Mouse (Mus musculus): ENCODE data around the gene Prickle1.

Prickle1 gene

DNA sequence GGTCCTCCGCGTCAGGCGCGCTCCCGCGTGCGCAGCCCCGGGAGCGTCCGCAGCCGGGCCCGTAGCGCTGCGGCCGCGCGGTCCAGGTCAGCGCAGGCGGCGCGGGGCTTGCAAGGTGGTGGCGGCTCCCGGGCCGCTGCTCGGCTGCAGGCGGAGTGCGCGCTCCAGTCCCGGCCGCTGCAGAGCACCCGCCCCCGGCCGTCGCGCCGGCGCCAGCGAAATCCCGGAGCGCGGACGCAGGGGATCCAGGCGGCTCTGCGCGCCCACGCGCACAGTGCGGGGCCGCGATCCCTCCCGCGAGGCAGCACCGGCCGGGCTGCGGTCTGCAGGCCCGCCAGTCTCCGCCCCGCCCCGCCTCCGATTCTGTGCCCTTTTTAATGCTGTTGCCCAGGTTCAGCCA is at the start of gene Prickle1:
Gene Prickle1 (minus strand): TSS at position 146 of the 400 bp plus-strand sequence.
- DNase-seq (ENCODE audit: low spot score in 2 of 2) = peak; percentile 43 to 55

DNA sequence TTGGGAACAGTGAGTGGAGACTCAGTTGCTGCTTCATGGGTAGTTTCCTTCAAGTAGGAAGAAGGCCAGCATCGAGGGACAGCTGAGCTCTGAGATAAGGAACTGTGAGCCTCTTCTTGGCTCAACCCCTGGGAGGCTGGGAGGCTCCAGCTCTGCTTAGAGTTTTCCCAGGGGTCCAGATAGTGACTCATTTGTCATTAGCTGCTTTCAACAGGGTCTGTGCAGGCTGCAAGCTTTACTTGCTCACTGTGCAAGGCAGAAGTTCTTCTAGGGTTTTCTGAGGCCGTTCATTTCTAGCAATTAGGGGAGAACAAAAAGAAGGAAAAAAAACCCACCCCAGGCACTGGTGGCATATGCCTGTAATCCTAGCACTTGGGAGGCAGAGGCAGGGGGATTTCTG is 44.5 kb upstream of the Prickle1 start:
- no peak for DNase-seq (ENCODE audit: low spot score in 2 of 2)

DNA sequence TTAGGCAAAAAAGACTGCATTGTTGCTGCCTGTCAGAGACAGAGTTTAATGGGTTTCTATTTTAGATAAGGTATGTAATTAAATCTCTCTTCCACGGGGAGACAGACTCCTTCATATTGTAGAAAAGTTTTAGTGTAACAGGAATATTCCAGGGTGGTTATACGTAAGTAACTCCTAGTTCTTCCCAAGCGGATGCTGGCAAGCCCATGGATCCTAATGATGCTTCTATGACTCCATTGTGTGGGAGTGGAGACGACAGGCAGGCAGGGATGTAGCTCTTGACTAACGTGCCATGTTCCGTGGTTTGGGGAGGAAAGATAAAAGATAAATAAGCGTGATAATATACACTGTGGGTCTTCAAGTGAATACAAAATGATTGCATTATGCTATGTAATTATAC is 41.3 kb upstream of the Prickle1 start:
- no peak for DNase-seq (ENCODE audit: low spot score in 2 of 2)

DNA sequence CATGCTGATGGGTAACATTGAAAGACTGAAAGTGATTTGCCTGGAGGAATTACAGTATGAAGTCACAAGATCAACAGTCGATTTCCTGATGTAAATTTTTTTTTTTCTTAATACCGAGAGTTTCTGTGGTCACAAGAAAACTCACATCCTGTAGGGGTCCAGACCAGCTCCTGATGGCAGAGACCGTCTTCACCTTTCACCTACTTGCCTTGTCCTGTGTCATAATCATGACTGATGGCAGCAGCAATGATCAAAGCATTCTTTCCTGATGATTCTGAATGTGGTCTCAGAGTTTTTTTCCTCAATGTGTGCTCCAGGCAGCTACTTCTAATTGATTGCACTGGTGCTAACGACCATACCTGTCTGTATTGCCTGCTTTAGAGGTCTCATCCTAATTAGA is 39.9 kb upstream of the Prickle1 start:
- no peak for DNase-seq (ENCODE audit: low spot score in 2 of 2)

DNA sequence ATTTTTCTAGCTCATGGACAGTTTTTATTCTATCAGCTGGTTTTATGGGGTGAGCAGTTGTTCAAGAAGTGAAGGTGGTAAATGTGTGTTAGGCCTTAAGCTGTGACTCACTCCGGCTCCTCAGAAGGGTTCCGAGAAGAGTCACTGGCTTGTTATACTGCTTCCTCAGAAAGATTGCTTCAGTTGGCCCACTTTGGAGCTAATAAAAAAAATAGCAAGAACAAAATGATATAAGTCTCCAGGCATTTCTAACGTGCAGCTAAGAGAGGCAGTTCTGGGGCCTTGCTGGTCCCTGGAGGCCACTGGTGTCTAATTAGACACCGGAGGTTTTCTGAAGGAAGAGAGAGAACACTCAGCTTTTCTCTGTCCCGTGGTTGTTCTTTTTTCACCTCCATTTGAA is 38.8 kb upstream of the Prickle1 start:
- no peak for DNase-seq (ENCODE audit: low spot score in 2 of 2)

DNA sequence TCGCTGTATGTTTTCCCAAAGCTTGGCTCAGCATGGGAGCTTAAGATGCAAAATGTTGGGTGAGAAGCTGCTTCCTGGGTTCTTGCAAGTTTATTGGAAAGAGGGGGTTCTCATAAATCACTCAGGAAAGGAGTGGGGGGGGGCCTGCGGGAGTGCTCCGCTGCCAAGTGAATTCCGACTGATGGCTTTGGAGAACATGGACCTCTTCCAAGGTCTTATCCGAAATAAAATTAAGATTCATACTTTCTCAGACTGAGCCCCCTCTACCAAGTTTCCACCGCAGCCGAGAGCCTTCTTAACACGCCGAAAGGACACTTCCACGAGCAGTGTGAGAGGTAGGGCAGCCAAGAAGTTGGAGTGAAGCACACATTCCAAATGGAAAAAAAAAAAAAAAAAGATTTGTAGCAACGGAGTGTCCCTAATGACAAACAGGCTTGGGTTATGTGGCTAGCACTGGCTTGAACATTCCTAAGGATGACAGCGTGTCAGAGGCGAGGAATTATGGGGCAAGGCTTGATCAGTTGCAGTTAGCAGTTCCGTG is 34.4 kb upstream of the Prickle1 start:
- no peak for DNase-seq (ENCODE audit: low spot score in 2 of 2)

DNA sequence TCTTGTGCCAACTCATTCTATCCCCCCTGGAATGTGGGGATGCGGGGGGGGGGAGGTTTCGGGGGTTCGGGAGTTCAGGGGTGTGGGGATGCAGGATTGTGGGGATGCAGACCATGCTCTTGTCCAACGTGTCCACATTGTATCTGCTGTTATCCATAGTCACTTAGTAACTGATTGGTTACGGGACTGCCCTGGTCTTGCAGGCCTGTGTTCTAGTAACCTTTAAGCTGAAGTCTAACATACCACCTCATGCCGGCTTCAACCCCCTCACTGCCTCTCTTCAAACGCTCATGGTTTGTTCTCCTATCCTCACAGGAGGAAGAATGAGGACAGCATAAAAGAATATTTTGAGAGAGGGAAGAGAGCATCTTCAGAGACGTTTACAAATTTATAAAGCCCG is 33.5 kb upstream of the Prickle1 start:
- no peak for DNase-seq (ENCODE audit: low spot score in 2 of 2)

DNA sequence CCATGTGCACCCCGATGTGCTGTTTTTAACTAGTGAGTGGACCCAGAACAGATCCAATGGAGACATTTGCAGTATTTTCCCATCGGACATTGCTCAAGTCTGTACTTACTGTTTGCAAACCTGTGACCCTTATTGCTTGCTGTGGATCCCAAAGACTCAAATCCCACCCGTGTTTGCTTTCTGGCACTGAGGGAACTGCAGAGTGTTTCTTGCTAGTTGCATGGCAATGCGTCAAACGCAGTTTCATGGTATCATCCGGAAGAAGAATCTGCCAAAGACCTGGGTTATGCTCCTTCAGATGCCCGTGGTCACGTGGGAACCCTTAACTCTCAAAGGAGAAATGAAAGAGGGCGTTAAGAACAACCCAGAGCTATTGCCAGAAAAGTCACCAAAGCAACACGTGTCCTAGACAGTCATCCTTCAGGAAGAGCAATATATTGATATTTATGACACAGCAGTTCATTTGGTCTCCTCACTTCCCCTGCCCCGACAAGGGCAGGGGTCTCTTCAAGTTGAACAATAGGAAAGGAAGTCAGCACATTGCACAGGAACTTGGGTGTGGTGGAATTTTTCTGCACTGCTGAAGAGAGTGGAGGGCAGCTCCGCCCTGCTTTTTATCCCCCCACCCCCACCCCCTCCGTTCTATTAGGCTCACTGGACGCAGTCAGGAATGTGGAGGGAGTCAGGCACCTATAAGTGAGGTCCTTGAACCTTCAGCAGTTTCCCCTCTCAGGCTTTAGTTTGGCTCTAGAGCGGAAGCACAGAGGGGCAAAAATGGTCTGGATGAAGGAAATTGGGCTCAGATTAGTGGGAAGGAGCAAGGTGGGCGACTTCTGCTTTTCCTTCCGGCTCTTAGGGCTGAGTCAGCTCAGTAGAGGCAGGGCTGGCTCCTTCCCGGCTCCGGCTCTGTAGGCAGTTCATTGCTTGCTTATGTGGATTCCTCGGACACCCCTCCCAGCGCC is 32.4 kb upstream of the Prickle1 start:
- DNase-seq (ENCODE audit: low spot score in 2 of 2) = no peak

DNA sequence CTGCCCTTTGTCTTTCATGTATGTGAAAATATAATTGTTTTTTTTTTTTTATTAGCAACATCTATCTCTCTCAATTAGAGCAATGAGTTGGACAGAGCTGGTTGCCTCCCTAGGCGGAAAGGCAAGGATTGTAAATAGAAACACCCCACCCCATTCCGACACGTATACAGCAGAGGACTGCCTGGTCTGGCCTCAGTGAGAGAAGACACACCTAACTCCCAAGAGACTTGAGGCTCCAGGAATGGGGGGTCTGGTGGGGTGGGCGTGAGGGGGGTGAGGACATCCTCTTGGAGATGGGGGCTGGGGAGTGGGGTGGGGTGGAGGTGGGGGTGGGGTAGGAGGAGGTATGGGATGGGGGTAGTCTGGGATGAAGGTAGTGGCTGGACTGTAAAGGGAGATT is 23.9 kb upstream of the Prickle1 start:
- no peak for DNase-seq (ENCODE audit: low spot score in 2 of 2)

DNA sequence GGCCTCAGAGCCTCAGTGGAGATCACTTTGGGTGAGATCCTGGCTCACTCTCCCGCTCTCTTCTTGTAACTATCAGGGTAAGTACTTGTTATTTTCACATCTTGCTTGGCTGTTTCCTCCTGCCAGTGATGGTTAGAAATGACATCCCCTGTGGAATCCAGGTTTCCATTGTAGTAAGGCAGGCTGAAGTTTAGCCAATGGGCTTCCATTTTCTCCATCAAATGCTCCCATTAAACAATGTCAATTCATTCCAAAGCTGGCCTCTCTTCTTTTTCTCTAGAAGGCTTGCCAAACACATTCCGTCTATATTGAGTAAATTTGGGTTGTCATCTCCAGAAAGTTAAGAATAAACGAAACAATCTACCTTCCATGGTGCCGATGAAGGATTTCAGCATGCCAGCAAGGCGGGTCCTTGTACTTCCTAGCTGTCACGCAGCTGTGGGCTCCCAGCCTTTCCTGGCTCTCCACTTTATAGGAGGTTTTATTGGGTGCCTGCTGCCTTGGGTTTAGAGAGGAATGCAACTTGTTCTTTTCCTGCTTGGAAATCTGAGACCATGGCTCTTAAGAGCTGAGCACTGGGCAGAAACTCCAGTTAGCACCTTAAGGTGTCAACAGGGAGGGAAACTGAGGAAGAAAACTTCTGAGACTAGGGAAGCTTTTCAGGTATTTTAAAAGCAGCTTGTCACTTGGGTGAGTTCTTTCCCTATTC is 22.9 kb upstream of the Prickle1 start:
- DNase-seq (ENCODE audit: low spot score in 2 of 2) = no peak

DNA sequence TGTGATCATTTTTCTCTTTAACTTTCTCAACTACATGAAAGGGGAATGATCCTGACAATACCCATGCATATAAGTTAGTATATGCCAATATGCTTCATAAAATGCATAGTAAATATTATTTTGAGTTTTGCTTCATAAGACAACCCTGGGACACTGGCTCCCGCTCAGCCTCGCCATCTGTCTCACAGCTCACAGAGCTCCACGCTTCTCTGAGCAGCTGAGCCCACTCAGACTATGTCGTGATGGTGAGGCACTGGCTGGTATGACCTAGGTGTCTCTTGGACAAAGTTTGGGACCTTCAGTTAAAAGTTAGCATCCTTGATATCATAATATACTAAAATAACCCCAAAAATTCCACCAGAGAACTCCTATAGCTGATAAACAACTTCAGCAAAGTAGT is 20.6 kb upstream of the Prickle1 start:
- DNase-seq (ENCODE audit: low spot score in 2 of 2) = no peak

DNA sequence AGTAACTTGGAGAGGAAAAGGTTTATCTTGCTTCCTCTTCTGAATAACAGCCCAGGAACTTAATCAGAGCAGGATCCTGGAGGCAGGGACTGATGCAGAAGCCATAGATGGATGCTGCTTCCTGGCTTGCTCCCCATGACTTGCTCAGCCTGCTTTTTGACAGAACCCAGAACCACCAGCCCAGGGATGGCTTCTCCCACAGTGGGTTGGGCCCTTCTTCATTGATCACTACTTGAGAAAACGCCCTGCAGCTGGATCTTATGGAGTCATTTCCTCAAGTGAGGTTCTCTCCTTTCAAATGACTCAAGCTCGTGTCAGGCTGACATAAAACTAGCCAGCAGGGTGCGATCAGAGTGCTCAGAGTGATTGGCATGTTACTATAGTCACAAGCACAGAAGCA is 19.3 kb upstream of the Prickle1 start:
- DNase-seq (ENCODE audit: low spot score in 2 of 2) = no peak

DNA sequence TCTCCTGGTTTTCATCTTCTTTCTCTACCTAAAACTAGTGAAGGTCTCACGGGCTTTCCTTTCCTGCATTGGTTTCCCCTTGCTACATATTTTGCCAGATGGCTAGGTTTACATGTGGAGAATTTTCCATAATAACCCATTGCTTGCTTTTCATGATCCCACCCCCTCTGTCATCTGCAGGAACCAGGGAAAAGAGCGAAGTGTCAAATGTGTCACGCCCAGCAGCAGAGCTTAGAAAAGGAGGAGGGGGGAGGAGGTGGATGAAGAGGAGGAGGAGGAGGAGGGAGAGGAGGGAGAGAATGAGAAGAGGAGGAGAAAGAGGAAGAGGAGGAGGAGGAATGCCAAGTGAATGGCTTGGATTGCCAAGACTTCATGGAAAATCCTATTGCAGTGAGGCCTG is 17.9 kb upstream of the Prickle1 start:
- DNase-seq (ENCODE audit: low spot score in 2 of 2) = no peak

DNA sequence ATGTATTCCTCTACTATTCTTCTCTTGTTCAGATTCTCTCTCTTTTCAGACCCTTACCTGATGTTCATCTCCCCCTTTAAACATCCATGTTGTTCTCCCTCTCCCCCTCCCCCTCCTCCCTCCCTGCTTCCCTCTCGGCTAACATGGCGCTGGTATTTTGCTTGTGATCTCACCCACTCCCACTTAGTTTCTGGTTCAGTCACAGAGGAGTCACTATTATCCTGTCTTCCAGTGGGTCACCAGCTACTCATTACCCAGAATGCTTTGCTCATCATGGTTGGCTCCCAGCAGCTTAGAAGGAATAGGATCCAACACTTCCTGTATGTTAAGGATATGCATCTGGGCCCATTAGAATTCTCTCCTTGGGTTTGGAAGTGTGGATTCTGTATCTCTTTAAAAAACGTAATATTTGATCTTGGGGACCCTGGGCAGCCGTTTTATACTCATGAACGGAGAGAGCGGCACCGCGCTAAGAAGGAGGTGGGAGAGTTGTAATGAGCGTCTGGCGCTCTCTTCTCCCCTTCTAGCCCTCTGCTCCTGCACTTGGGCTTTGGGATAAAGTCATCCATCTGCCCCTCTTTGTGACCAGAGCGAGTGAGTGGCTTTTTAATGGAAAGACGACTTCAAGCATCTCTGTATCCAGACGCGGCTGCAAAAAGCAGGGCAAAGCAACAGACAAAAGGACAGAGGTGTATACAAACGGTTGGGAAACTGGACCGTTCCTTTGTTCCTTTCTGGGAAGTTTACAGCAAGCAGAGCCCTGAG is 16.0 kb upstream of the Prickle1 start:
- no peak for DNase-seq (ENCODE audit: low spot score in 2 of 2)

DNA sequence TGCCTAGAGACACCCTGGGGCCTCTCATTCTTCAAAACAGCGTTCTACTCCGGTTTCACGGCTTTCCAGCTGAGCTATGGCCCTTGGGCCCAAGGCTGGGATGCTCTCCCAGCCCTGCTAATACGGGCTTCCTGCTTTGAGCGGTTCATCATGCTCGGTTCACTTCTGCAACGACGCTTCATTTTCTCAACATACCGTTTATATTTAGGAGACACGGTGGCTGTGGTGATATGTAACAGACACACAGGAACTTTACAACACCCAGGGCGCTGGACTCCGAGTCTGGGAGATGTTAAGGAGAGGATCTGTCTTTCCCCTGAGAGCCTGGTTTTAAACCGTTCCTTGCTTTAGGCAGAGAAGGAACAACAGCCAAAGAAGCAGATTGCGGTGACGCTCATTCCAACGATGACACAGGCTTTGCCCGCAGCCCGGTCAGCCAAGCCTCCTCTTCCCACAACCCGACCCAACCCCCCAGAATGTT is 15.1 kb upstream of the Prickle1 start:
- DNase-seq (ENCODE audit: low spot score in 2 of 2) = no peak

DNA sequence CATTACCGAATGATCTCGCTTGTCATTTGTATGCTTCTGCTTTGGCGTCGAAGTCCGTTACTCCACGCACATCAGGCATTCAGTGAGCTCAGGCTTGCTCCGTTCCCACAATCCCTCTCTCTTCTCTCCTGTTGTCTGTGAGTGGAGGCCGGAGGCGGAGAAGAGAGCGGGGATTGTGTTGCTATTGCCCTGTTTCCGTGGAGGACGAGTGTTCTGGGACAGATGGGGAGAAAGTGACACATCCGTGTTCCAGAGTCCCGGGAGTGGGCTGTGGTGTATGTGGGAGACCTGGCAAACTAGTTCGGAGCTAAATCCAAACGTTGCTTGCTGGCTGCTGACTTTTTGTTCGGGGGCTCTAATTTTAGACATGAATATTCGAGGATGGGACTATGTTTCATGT is 14.6 kb upstream of the Prickle1 start:
- no peak for DNase-seq (ENCODE audit: low spot score in 2 of 2)

DNA sequence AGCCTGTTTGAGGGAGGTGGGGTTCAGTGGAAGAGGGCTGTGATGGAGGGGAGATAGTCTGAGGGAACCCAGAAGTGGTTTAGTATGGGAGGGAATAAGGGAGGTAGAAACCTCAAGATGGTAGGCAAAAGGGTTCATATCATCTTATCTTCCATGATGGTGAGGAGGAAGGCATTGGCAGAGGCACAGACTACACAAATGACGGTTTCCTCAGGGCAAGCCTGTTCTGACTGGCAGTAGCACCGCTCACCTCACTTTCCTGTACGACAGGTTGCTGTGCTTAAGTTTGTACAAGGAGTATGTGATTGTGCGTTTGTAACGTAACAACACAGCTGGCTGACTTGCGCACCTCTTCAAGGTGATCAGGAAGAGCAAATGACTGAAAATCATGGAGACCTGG is 7.2 kb upstream of the Prickle1 start:
- DNase-seq (ENCODE audit: low spot score in 2 of 2) = no peak

DNA sequence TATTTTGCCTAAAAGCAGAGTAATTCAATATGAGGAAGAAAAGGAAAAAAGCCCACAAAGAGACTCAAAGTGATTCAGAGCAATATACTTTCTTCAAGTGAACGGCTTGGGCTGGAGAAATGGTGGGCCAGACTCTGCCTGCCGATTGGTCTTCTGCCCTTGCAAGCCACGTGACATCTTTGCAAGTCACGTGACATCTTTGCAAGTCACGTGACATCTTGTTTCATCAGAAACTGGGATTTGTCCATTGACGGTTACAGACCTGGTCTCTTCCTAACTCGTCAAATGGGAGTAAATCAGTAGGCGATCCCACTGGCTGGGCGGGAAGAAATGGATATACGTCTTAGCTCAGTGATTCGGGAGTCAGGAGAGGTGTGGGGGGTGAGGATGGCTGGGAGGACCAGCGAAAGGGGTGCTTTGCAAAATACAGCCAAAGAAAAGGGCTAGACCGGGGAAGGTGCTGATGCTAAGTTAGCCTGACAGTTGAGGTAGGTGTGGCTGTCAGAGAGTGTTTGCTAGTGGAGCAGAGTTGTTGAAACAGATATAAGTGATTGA is 5.8 kb upstream of the Prickle1 start:
- no peak for DNase-seq (ENCODE audit: low spot score in 2 of 2)

DNA sequence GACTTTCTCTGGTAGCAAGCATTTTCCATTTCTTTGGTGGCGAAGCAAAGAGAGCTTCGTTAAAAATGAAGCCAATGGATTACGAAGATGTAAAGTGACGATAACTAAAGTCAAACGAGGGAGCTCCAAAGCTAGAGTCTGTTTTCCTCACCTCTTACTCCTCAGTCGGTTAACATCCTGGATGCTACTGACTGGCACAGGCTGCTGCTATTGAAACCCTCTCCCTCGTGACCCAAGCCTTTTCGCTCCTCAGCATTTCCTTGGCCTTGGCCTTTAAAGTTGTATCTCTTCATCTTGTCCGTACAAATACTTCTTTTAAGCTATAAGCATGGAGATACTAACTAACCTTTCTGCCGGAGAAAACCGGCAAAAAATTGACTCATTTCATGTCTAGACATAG is 1.3 kb upstream of the Prickle1 start:
- no peak for DNase-seq (ENCODE audit: low spot score in 2 of 2)

DNA sequence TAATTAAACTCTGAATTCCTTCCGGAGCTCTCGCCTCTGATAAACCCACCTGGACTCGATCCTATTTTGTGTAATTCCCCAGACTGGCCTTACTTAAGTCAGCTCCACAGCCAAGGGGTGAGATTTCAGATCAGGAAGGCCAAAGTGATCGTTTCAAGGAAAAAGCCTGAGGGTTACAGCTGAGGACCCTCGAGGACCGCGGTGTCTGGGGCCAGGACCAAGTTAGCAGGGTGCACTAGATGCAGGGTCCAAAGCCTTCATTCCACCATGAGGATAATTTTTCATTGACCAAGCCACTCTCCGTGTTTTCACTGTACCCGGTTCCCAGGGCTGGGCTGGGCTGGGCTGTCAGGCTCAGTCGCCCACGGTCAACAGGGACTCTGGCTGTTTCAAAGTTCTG is 594 bp upstream of the Prickle1 start:
- peak; percentile 26 to 27 for DNase-seq (ENCODE audit: low spot score in 2 of 2)

DNA sequence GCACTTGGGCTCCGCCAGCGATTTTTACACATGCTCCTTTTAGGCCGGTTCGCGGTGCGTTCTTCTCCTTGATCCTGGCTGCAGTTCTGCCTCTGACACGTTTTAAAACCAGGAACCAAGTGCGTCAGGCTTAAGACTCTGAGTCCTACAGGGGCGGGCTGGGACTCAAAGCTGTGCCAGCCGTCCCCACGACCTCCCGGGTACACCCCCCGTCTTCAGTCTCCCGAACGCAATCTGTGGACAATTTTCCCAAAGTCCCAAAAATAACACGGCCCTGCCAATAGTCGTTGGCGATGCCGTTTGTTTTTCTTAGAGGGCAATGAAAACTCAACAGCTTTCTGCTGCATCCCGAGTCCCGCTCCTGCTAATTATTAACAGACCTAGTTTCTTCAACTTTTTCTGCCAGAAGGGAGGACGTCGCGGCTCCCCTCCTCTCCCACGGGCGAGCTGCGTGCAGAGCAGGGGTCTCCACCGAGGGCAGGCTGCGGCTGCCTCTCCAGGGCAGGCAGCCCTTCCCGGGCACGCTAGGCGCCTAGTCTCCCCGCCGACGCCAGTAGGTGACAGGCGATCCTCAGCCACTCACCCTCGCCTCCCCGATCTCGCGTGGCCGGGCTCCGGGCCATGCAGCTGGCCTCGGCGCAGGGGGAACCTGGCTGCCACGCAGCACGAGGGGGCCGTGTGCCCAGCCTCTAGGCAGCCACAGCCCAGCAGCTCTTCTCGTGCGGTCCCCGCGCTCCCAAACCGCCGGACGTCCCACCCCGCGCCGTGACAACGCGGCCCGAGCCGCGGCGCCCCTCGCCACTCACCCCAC is 598 bp downstream of the Prickle1 start:
- DNase-seq (ENCODE audit: low spot score in 2 of 2) = no peak
